ENCODE assay signal across 7 mouse cellular contexts in genomic region chr13:3538223-3538968, GRCm38 (mm10). TPM values are rescaled to one million over a fixed set of nuclear protein-coding genes. Genes with fewer than 3 reads are reported as not detected.
DNase-seq lines count a peak whose midpoint lies in the region; ATAC-seq and TF ChIP-seq lines count a peak whose summit lies in the region.

No protein-coding gene starts in this region.

- H3K27me3 ChIP-seq in hindbrain, postnatal 0 days (ENCODE audit: insufficient read depth, low read length) = no peaks in the 10 kb centered on the region

- H3K4me3 ChIP-seq in cortical plate, adult 2 months (ENCODE audit: insufficient read depth, low read length) = peak overlapping the region; percentile 92
- peak overlapping the region; percentile 99 for H3K4me3 ChIP-seq in hindbrain, postnatal 0 days (ENCODE audit: low read length)

- ATAC-seq in hindbrain, postnatal 0 days = peak; percentile 61
- peak; percentile 28 for ATAC-seq in megakaryocyte, adult 5-6 weeks (ENCODE audit: poor library complexity, severe bottlenecking)

- peak; percentile 83 to 94 for DNase-seq in adrenal gland, adult (ENCODE audit: inconsistent age in 2 of 2, low spot score in 1 of 2)
- DNase-seq in gastrocnemius, adult 8-10 months (ENCODE audit: low spot score in 2 of 2) = peak; percentile 51 to 63
- DNase-seq in hindbrain, postnatal 0 days (ENCODE audit: low spot score) = peak; percentile 68
- DNase-seq in left cerebral cortex, adult 9 months (ENCODE audit: low spot score in 2 of 2) = peak; percentile 42 to 66
- peak; percentile 50 to 71 for DNase-seq in right cerebral cortex, adult 2 months (ENCODE audit: low spot score in 2 of 2)

- WGBS in hindbrain, postnatal 0 days = 1% methylated on average over 59 of the region's 59 CpGs

- peak overlapping the region; percentile 97 for H3K9ac ChIP-seq in hindbrain, postnatal 0 days (replicated peaks; ENCODE audit: low read length)

- no peaks in the 10 kb centered on the region for H3K36me3 ChIP-seq in hindbrain, postnatal 0 days (ENCODE audit: insufficient read depth, low read length)

- H3K4me2 ChIP-seq in hindbrain, postnatal 0 days (ENCODE audit: low read depth, low read length) = peak overlapping the region; percentile 87

- peaks cover 3% of the 10 kb centered on the region; the same call in 1 of the 2 replicates for H3K4me1 ChIP-seq in cortical plate, adult 2 months (ENCODE audit: control insufficient read depth, insufficient read depth, low read length)
- H3K4me1 ChIP-seq in hindbrain, postnatal 0 days (ENCODE audit: insufficient read depth, low read length) = peaks cover 27% of the 10 kb centered on the region

- no peaks in the 10 kb centered on the region for H3K9me3 ChIP-seq in hindbrain, postnatal 0 days (ENCODE audit: low read length)

- H3K27ac ChIP-seq in cortical plate, adult 2 months (ENCODE audit: insufficient read depth, low read length) = peak overlapping the region; percentile 94
- H3K27ac ChIP-seq in hindbrain, postnatal 0 days = peak overlapping the region; percentile 100

- no peak for TF ChIP-seq POLR2A in cortical plate, adult 2 months (IDR thresholded peaks at IDR 0.05; ENCODE audit: extremely low read depth, insufficient read depth, low read length)

- no peak for TF ChIP-seq CTCF in cortical plate, adult 2 months (IDR thresholded peaks at IDR 0.05; ENCODE audit: extremely low read depth, insufficient read depth, low read length)
- no peak; the same call in 1 of the 2 replicates for TF ChIP-seq CTCF in hindbrain, postnatal 0 days (IDR thresholded peaks at IDR 0.05; ENCODE audit: low read depth)

RNA-seq across cellular contexts. Expression of gene Gdi2, which starts 0.5 kb away (rescaled TPM):
- 201 and 211 TPM in 2 replicates for polyA plus RNA-seq in cortical plate, adult 2 months (2012; rRNA removed)
- 100 to 1,000 TPM; 140 to 152 (median 149) TPM for total RNA-seq in gastrocnemius, adult 8-10 months (2022)
- total RNA-seq in hindbrain, postnatal 0 days (2014; rRNA removed) = 185 and 300 TPM in 2 replicates
- polyA plus RNA-seq in hindbrain, postnatal 0 days (2015; fragmentation: Nextera tagmentation; extraction: Ambion mirVana) = 396 and 400 TPM in 2 replicates
- total RNA-seq in megakaryocyte, adult 5-6 weeks (2015) = 654 and 710 TPM in 2 replicates
- total RNA-seq in megakaryocyte, adult 5-6 weeks (2017) = 551 and 553 TPM in 2 replicates

Comparison
In these comparisons a context has a peak if more than half of its experiments do, and no peak if none do; other contexts are left out.
1. Peak in every context shown above with its lines: DNase-seq, ATAC-seq, H3K4me3 ChIP-seq and H3K27ac ChIP-seq.